8 mouse cellular contexts compared by ENCODE assay signal in genomic region chr11:54801791-54802558, GRCm38 (mm10). TPM values are rescaled to one million over a fixed set of nuclear protein-coding genes. Genes with fewer than 3 reads are reported as not detected.
DNase-seq lines count a peak whose midpoint lies in the region; ATAC-seq lines count a peak whose summit lies in the region.

No protein-coding gene starts in this region.

- 80% methylated on average over 6 of the region's 6 CpGs for WGBS in hindbrain, embryonic 13.5 days

- no peak overlapping the region for H3K4me2 ChIP-seq in hindbrain, embryonic 13.5 days

- no peaks in the 10 kb centered on the region for H3K4me1 ChIP-seq in hindbrain, embryonic 13.5 days (replicated peaks)

- H3K36me3 ChIP-seq in hindbrain, embryonic 13.5 days = no peaks in the 10 kb centered on the region

- no peaks in the 10 kb centered on the region for H3K27me3 ChIP-seq in hindbrain, embryonic 13.5 days

- no peak overlapping the region for H3K4me3 ChIP-seq in hindbrain, embryonic 13.5 days

- ATAC-seq in hindbrain, embryonic 13.5 days (ENCODE audit: low FRiP score) = no peak

- H3K9me3 ChIP-seq in hindbrain, embryonic 13.5 days = no peaks in the 10 kb centered on the region

- DNase-seq in B cell, adult 2 months = peak; percentile 70 to 73
- peak; percentile 47 for DNase-seq in adrenal gland, postnatal 10 days
- peak; percentile 90 for DNase-seq in induced T-regulatory cell, adult 2 months (ENCODE audit: low read depth)
- DNase-seq in lung, postnatal 36 days = peak; percentile 78
- peak; percentile 81 for DNase-seq in thymus, postnatal 25 days
- no peak for DNase-seq in cerebellum, adult 11-12 months
- no peak for DNase-seq in testis, postnatal 10 days (ENCODE audit: low spot score)

- no peak overlapping the region for H3K27ac ChIP-seq in hindbrain, embryonic 13.5 days

- no peak overlapping the region for H3K9ac ChIP-seq in hindbrain, embryonic 13.5 days

RNA-seq across cellular contexts. Expression of gene Cdc42se2, which starts 14.5 kb away (rescaled TPM):
- 10 to 100 TPM; 24.4 to 27.7 TPM for total RNA-seq in adrenal gland, postnatal 10 days (2021)
- polyA plus RNA-seq in hindbrain, embryonic 13.5 days (2015; fragmentation: Nextera tagmentation; extraction: Ambion mirVana) = 162 and 164 TPM in 2 replicates

RNA-seq across cellular contexts. Expression of gene Lyrm7, which starts 58.7 kb away (rescaled TPM):
- total RNA-seq in adrenal gland, postnatal 10 days (2021) = 10 to 100 TPM; 14.5 to 30.3 TPM
- polyA plus RNA-seq in hindbrain, embryonic 13.5 days (2015; fragmentation: Nextera tagmentation; extraction: Ambion mirVana) = 9.1 and 11.7 TPM in 2 replicates

Comparison
In these comparisons a context has a peak if more than half of its experiments do, and no peak if none do; other contexts are left out.
1. DNase-seq: peak in B cell, adult 2 months (2 of 2), adrenal gland, postnatal 10 days (single experiment), induced T-regulatory cell, adult 2 months (single experiment), lung, postnatal 36 days (single experiment) and thymus, postnatal 25 days (single experiment); none in cerebellum, adult 11-12 months (single experiment) and testis, postnatal 10 days (single experiment).